Mouse (Mus musculus) megakaryocyte, embryonic 14.5 days (primary cell): ENCODE measurements around the gene Arhgef3.

ENCODE experiments used
- FLI1 ChIP-seq: IDR thresholded peaks from 2 replicates; pipeline ENCODE4 v1.6.1; 2012; ENCODE audit warnings: low read length, inconsistent platforms, mixed read lengths
- GATA1 ChIP-seq: IDR thresholded peaks from 3 replicates; pipeline ENCODE4 v1.6.1; 2012; ENCODE audit warnings: mixed read lengths, low read length, inconsistent platforms, borderline replicate concordance

DNA sequence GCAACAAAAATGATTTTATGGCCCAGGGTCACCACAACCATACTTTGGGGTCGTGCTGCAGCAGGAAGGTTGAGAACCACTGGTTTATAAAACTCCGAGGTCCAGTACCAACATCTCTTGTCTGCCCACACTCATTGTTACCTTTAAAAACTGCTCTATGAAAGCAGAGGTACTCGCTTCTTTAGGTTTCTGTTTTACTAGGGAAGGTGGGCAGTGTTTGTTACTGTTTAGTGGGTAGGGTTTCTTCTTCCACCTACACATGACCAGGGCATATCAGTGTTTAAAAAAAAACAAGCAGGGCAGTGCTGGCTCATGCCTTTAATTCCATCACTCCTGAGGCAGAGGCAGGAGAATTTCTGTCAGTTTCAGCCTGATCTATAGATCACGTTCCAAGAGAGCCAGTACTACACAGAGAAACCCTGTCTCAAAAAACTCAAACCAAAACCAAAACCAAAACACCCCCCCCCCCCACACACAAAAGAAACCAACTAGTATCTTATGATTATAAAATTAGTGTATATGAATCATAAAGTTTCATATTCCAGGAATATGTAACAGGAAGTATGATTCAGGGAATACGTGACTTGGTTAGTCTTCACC, 83.9 kb downstream of the Arhgef3 start:
- TF ChIP-seq GATA1 (no peak), FLI1 (no peak)
